12 mouse cellular contexts compared by ENCODE assay signal in genomic region chr1:136167657-136168056, GRCm38 (mm10). TPM values are rescaled to one million over a fixed set of nuclear protein-coding genes. Genes with fewer than 3 reads are reported as not detected.
DNase-seq lines count a peak whose midpoint lies in the region; ATAC-seq lines count a peak whose summit lies in the region.
"Had no signal": no experiment of that assay in that cellular context is flagged by ENCODE, and none has a peak within 500 bp of the region (broad histone marks: within the 10 kb centered on the region; RNA-seq: fewer than 3 reads in every experiment).

No protein-coding gene starts in this region.

- H3K4me2 ChIP-seq in hindbrain, embryonic 13.5 days: no peak overlapping the region
- H3K4me2 ChIP-seq: limb, embryonic 12.5 days had no signal

- no peak overlapping the region for H3K27ac ChIP-seq in hindbrain, embryonic 13.5 days
- H3K27ac ChIP-seq: limb, embryonic 12.5 days had no signal

- peak; percentile 46 to 48 for DNase-seq in cerebellum, postnatal 10 days
- peak; percentile 26 for DNase-seq in kidney, adult 9 months
- no peak for DNase-seq in kidney, adult 11 months
- peak; percentile 22 for DNase-seq in thymus, postnatal 25 days
- no peak for DNase-seq in thymus, adult 18-20 months
- DNase-seq: cerebellum, adult 9-11 months had no signal

- peaks cover 95% of the 10 kb centered on the region for H3K36me3 ChIP-seq in hindbrain, embryonic 13.5 days

- no peaks in the 10 kb centered on the region for H3K9me3 ChIP-seq in hindbrain, embryonic 13.5 days
- H3K9me3 ChIP-seq: limb, embryonic 12.5 days had no signal

- 72% methylated on average over 8 of the region's 8 CpGs for WGBS in hindbrain, embryonic 13.5 days

- no peak overlapping the region for H3K9ac ChIP-seq in hindbrain, embryonic 13.5 days
- H3K9ac ChIP-seq: limb, embryonic 12.5 days had no signal

- no peak for ATAC-seq in cerebellum, adult (ENCODE audit: insufficient number of reproducible peaks, low FRiP score, low TSS enrichment)
- ATAC-seq in megakaryocyte progenitor cell, adult 5-6 weeks (replicated peaks; ENCODE audit: poor library complexity): no peak
- no peak for ATAC-seq in hindbrain, embryonic 13.5 days (ENCODE audit: low FRiP score)

- H3K4me1 ChIP-seq in hindbrain, embryonic 13.5 days (replicated peaks): 0 out of 2 replicates have a peak, but pooled peaks cover under 1% of the 10 kb centered on the region

- H3K4me3 ChIP-seq in hindbrain, embryonic 13.5 days: no peak overlapping the region
- H3K4me3 ChIP-seq: limb, embryonic 12.5 days had no signal

- no peaks in the 10 kb centered on the region for H3K27me3 ChIP-seq in hindbrain, embryonic 13.5 days
- H3K27me3 ChIP-seq: limb, embryonic 12.5 days had no signal

RNA-seq across cellular contexts. Expression of gene Kif21b, which starts 36.5 kb away (rescaled TPM):
- total RNA-seq in megakaryocyte progenitor cell, adult 5-6 weeks (2015): 7.7 and 8.6 TPM in 2 replicates
- 8.0 and 10.3 TPM in 2 replicates for total RNA-seq in megakaryocyte progenitor cell, adult 5-6 weeks (2017)
- 43.7 and 44.2 TPM in 2 replicates for polyA plus RNA-seq in hindbrain, embryonic 13.5 days (2015; fragmentation: Nextera tagmentation; extraction: Ambion mirVana)

RNA-seq across cellular contexts. Expression of gene Mroh3, which starts 45.0 kb away (rescaled TPM):
- not detected in 2 replicates for total RNA-seq in megakaryocyte progenitor cell, adult 5-6 weeks (2015)
- total RNA-seq in megakaryocyte progenitor cell, adult 5-6 weeks (2017): not detected in 2 replicates
- not detected in 2 replicates for polyA plus RNA-seq in hindbrain, embryonic 13.5 days (2015; fragmentation: Nextera tagmentation; extraction: Ambion mirVana)
- total RNA-seq: heart, adult 18-20 months had no signal
- polyA plus RNA-seq: neural tube, embryonic 11.5 days had no signal

Comparison
In these comparisons a context has a peak if more than half of its experiments do, and no peak if none do; other contexts are left out.
1. DNase-seq: peak in cerebellum, postnatal 10 days (2 of 2), kidney, adult 9 months (single experiment) and thymus, postnatal 25 days (single experiment); none in kidney, adult 11 months (single experiment) and thymus, adult 18-20 months (0 of 2).